Mouse (Mus musculus) MEL (cell line): ENCODE data around the gene Nectin2. TPM values are rescaled to one million over a fixed set of nuclear protein-coding genes. Genes with fewer than 3 reads are reported as not detected.

ENCODE experiments used
- DNase-seq: peaks from one replicate; pipeline ENCODE4 v3.0.0; 2011; ENCODE audit warnings: low read depth, low spot score
- H3K27ac ChIP-seq: 2 replicates; pipeline ENCODE4 v1.5.1; 2012; ENCODE audit warnings: low read depth, mild to moderate bottlenecking, control low read depth, low read length, moderate library complexity; ENCODE audit not compliant: control insufficient read depth
- H3K27me3 ChIP-seq, 2 experiments: fragments of 150-350 bp in 1 of 2; sonication (generic) in 1 of 2; 2 replicates each; pipeline ENCODE4 v1.6.1; 2012; ENCODE audit warnings: low read length in 2 of 2, mild to moderate bottlenecking in 2 of 2, improper control_type of control experiment in 1 of 2, moderate library complexity in 1 of 2; ENCODE audit not compliant: insufficient read depth in 2 of 2, control insufficient read depth in 1 of 2
- H3K36me3 ChIP-seq, 2 experiments: 2 replicates each; pipeline ENCODE4 v1.6.1; 2012 to 2014; ENCODE audit warnings: low read length in 2 of 2, improper control_type of control experiment in 1 of 2, inconsistent platforms in 1 of 2, mild to moderate bottlenecking in 1 of 2; ENCODE audit not compliant: insufficient read depth in 2 of 2, control insufficient read depth in 1 of 2
- H3K4me1 ChIP-seq, 2 experiments: fragments of 150-350 bp in 1 of 2; sonication (generic) in 1 of 2; 2 replicates each; pipeline ENCODE4 v1.6.1; 2012; ENCODE audit warnings: low read length in 2 of 2, improper control_type of control experiment in 1 of 2, mild to moderate bottlenecking in 1 of 2; ENCODE audit not compliant: insufficient read depth in 2 of 2, control insufficient read depth in 1 of 2
- H3K4me3 ChIP-seq, 2 experiments: fragments of 150-350 bp in 1 of 2; sonication (generic) in 1 of 2; 2 replicates each; pipeline ENCODE4 v1.5.1; 2012; ENCODE audit warnings: low read depth in 2 of 2, low read length in 2 of 2, mild to moderate bottlenecking in 2 of 2, moderate library complexity in 2 of 2, control low read depth in 1 of 2, improper control_type of control experiment in 1 of 2; ENCODE audit not compliant: control insufficient read depth in 1 of 2, insufficient read depth in 1 of 2
- H3K79me2 ChIP-seq: 2 replicates; pipeline ENCODE4 v1.6.1; 2012; ENCODE audit warnings: mild to moderate bottlenecking, low read length, moderate library complexity; ENCODE audit not compliant: control insufficient read depth, poor library complexity, insufficient read depth
- H3K9ac ChIP-seq: 2 replicates; pipeline ENCODE4 v1.6.1; 2012; ENCODE audit warnings: low read depth, mild to moderate bottlenecking, control low read depth, low read length, moderate library complexity; ENCODE audit not compliant: control insufficient read depth, poor library complexity, severe bottlenecking
- H3K9me3 ChIP-seq: fragments of 150-350 bp; sonication (generic); replicated peaks from 2 replicates; pipeline ENCODE4 v1.6.1; 2012; ENCODE audit warnings: mild to moderate bottlenecking, low read length, improper control_type of control experiment, moderate library complexity; ENCODE audit not compliant: insufficient read depth
- CHD1 ChIP-seq: IDR thresholded peaks from 2 replicates; pipeline ENCODE4 v1.6.1; 2012; ENCODE audit warnings: low read depth, mild to moderate bottlenecking, inconsistent platforms, low read length, improper control_type of control experiment
- CHD2 ChIP-seq: IDR thresholded peaks from 2 replicates; pipeline ENCODE4 v1.6.1; 2011; ENCODE audit warnings: low read length, improper control_type of control experiment
- CTCF ChIP-seq, 3 experiments: IDR thresholded peaks in 2 of 3; conservative IDR thresholded peaks in 1 of 3; 2 replicates each; pipeline ENCODE4 v1.5.1; 2011 to 2012; ENCODE audit warnings: low read length in 3 of 3, low read depth in 2 of 3, mild to moderate bottlenecking in 2 of 3, improper control_type of control experiment in 1 of 3, inconsistent platforms in 1 of 3, mixed read lengths in 1 of 3, moderate library complexity in 1 of 3; ENCODE audit not compliant: control insufficient read depth in 1 of 3, insufficient read depth in 1 of 3, poor library complexity in 1 of 3, severe bottlenecking in 1 of 3
- ELF1 ChIP-seq: IDR thresholded peaks from 2 replicates; pipeline ENCODE4 v1.6.1; 2014; ENCODE audit warnings: low read depth, mild to moderate bottlenecking, inconsistent platforms, low read length, improper control_type of control experiment, moderate library complexity
- EP300 ChIP-seq, 2 experiments: IDR thresholded peaks; 2 replicates each; pipeline ENCODE4 v1.6.1; 2011; ENCODE audit warnings: improper control_type of control experiment in 2 of 2, low read length in 2 of 2, low read depth in 1 of 2, mild to moderate bottlenecking in 1 of 2
- ETS1 ChIP-seq: IDR thresholded peaks from 2 replicates; pipeline ENCODE4 v1.6.1; 2012; ENCODE audit warnings: low read depth, mild to moderate bottlenecking, inconsistent platforms, low read length, improper control_type of control experiment, moderate library complexity
- GABPA ChIP-seq: IDR thresholded peaks from 2 replicates; pipeline ENCODE4 v1.6.1; 2012; ENCODE audit warnings: low read depth, mild to moderate bottlenecking, inconsistent platforms, low read length, improper control_type of control experiment, moderate library complexity
- GATA1 ChIP-seq: IDR thresholded peaks from 2 replicates; pipeline ENCODE4 v1.6.1; 2011; ENCODE audit warnings: low read depth, low read length, improper control_type of control experiment
- HCFC1 ChIP-seq: IDR thresholded peaks from 2 replicates; pipeline ENCODE4 v1.6.1; 2012; ENCODE audit warnings: low read depth, mild to moderate bottlenecking, inconsistent platforms, low read length, improper control_type of control experiment, moderate library complexity
- JUND ChIP-seq: IDR thresholded peaks from 2 replicates; pipeline ENCODE4 v1.6.1; 2011; ENCODE audit warnings: low read depth, mild to moderate bottlenecking, improper control_type of control experiment, low read length
- KAT2A ChIP-seq: conservative IDR thresholded peaks from 2 replicates; pipeline ENCODE4 v1.6.1; 2012; ENCODE audit warnings: low read depth, low read length, improper control_type of control experiment, inconsistent platforms
- MAFK ChIP-seq: IDR thresholded peaks from 2 replicates; pipeline ENCODE4 v1.6.1; 2011; ENCODE audit warnings: low read depth, mild to moderate bottlenecking, low read length, improper control_type of control experiment, borderline replicate concordance
- MAX ChIP-seq: IDR thresholded peaks from 2 replicates; pipeline ENCODE4 v1.6.1; 2011; ENCODE audit warnings: low read length, improper control_type of control experiment
- MXI1 ChIP-seq: IDR thresholded peaks from 2 replicates; pipeline ENCODE4 v1.6.1; 2011; ENCODE audit warnings: mild to moderate bottlenecking, low read depth, low read length, improper control_type of control experiment
- MYB ChIP-seq: IDR thresholded peaks from 2 replicates; pipeline ENCODE4 v1.6.1; 2011; ENCODE audit warnings: mild to moderate bottlenecking, low read depth, low read length, improper control_type of control experiment
- MYC ChIP-seq: IDR thresholded peaks from 2 replicates; pipeline ENCODE4 v1.6.1; 2011; ENCODE audit warnings: low read depth, mild to moderate bottlenecking, low read length, improper control_type of control experiment, moderate library complexity
- NELFE ChIP-seq: IDR thresholded peaks from 2 replicates; pipeline ENCODE4 v1.6.1; 2011; ENCODE audit warnings: low read depth, low read length, improper control_type of control experiment
- NRF1 ChIP-seq: IDR thresholded peaks from 2 replicates; pipeline ENCODE4 v1.6.1; 2014; ENCODE audit warnings: low read depth, mild to moderate bottlenecking, inconsistent platforms, low read length, improper control_type of control experiment, moderate library complexity; ENCODE audit not compliant: poor library complexity, insufficient read depth, severe bottlenecking
- POLR2A ChIP-seq, 2 experiments: IDR thresholded peaks; 2 replicates each; pipeline ENCODE4 v1.6.1; 2011 to 2012; ENCODE audit warnings: low read length in 2 of 2, mild to moderate bottlenecking in 2 of 2, control low read depth in 1 of 2, improper control_type of control experiment in 1 of 2, low read depth in 1 of 2, moderate library complexity in 1 of 2; ENCODE audit not compliant: control insufficient read depth in 1 of 2, insufficient read depth in 1 of 2, poor library complexity in 1 of 2
- POLR2AphosphoS5 ChIP-seq: IDR thresholded peaks from 2 replicates; pipeline ENCODE4 v1.6.1; 2012; ENCODE audit warnings: low read depth, borderline replicate concordance, mild to moderate bottlenecking, inconsistent platforms, low read length, moderate library complexity, mixed read lengths
- RAD21 ChIP-seq: IDR thresholded peaks from 2 replicates; pipeline ENCODE4 v1.6.1; 2011; ENCODE audit warnings: mild to moderate bottlenecking, low read depth, low read length, improper control_type of control experiment
- RCOR1 ChIP-seq: IDR thresholded peaks from 2 replicates; pipeline ENCODE4 v1.6.1; 2012; ENCODE audit warnings: low read depth, mild to moderate bottlenecking, inconsistent platforms, low read length, improper control_type of control experiment
- SIN3A ChIP-seq: IDR thresholded peaks from 2 replicates; pipeline ENCODE4 v1.6.1; 2012; ENCODE audit warnings: low read length, improper control_type of control experiment, inconsistent platforms
- SMC3 ChIP-seq: IDR thresholded peaks from 2 replicates; pipeline ENCODE4 v1.6.1; 2011; ENCODE audit warnings: low read depth, low read length, improper control_type of control experiment
- TAL1 ChIP-seq: IDR thresholded peaks from 2 replicates; pipeline ENCODE4 v1.6.1; 2012; ENCODE audit warnings: mild to moderate bottlenecking, inconsistent platforms, low read length, moderate library complexity, mixed read lengths
- TBP ChIP-seq: IDR thresholded peaks from 2 replicates; pipeline ENCODE4 v1.8.0; 2011; ENCODE audit warnings: low read depth, low read length, improper control_type of control experiment
- TCF12 ChIP-seq: IDR thresholded peaks from 2 replicates; pipeline ENCODE4 v1.6.1; 2014; ENCODE audit warnings: low read depth, mild to moderate bottlenecking, inconsistent platforms, low read length, improper control_type of control experiment, moderate library complexity
- UBTF ChIP-seq: IDR thresholded peaks from 2 replicates; pipeline ENCODE4 v1.6.1; 2012; ENCODE audit warnings: low read depth, mild to moderate bottlenecking, inconsistent platforms, low read length, improper control_type of control experiment, moderate library complexity, borderline replicate concordance; ENCODE audit not compliant: insufficient read depth
- USF1 ChIP-seq: IDR thresholded peaks from 2 replicates; pipeline ENCODE4 v1.6.1; 2014; ENCODE audit warnings: low read depth, mild to moderate bottlenecking, inconsistent platforms, low read length, improper control_type of control experiment, moderate library complexity
- USF2 ChIP-seq, 2 experiments: IDR thresholded peaks; 2 replicates each; pipeline ENCODE4 v1.6.1; 2011 to 2012; ENCODE audit warnings: improper control_type of control experiment in 2 of 2, low read length in 2 of 2, borderline replicate concordance in 1 of 2, inconsistent platforms in 1 of 2, low read depth in 1 of 2, mild to moderate bottlenecking in 1 of 2; ENCODE audit not compliant: insufficient read depth in 1 of 2
- ZNF384 ChIP-seq: IDR thresholded peaks from 2 replicates; pipeline ENCODE4 v1.6.1; 2012; ENCODE audit warnings: low read depth, mild to moderate bottlenecking, inconsistent platforms, low read length, improper control_type of control experiment
- polyA plus RNA-seq, 2 experiments: library from polyadenylated mRNA; stranded (reverse) in 1 of 2; unstranded in 1 of 2; fragments of >175 nt in 1 of 2; fragments of >200 nt in 1 of 2; gene quantifications; 2 replicates each; pipeline versions ENCODE4 v1.2.1 to v1.2.4; 2012; ENCODE audit warnings: low replicate concordance in 2 of 2, low read depth in 1 of 2; ENCODE audit not compliant: insufficient read length in 2 of 2, insufficient read depth in 1 of 2, missing spikeins in 1 of 2
- total RNA-seq: library from RNA; depleted of rRNA; stranded (reverse); fragments of 300-350 nt; gene quantifications from 2 replicates; pipeline ENCODE4 v1.2.3, GENCODE M21; 2012

Nectin2 gene
- total and polyA plus RNA-seq, 3 experiments, result 6.9 to 25.6 TPM; not detected in 1

DNA sequence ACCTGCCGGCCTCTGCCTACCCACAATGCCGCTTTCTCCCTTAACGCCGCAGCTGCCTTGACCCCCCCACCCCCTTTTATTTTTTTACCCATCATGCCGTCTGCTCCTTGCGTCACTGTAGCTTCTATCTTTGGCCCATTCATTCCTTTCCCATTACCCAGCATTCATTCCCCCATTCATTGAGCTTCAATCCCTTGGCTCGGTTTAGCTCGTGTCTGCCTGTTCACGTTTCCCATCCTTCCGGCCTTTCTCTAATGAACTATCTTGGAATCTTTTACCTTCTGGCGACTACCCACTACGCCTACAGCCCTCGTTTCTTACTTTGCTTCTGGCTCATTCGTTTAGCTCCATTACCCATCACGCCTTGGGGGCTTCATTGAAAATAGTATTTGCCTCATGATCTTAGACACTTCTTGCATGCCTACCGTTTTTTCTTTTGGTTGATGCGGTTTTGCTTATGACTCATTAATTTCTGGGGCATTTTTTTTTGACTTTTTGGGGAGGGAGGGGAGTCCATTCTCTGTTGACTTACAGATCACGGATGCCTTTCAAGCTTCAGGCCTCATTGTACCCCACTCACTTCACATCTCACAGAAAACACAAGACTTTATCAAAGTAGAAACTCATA, 34.1 kb downstream of the Nectin2 start (continued):
- TF ChIP-seq KAT2A, result no peak
- no peak for TF ChIP-seq RAD21
- peak; percentile 76; the same call in 1 of the 2 replicates for TF ChIP-seq CHD1
- TF ChIP-seq TBP, result peak; percentile 84
- TF ChIP-seq POLR2AphosphoS5, result no peak
- no peak for TF ChIP-seq CTCF (IDR thresholded peaks at IDR 0.05 in 2 of 3, conservative IDR thresholded peaks at IDR 0.05 in 1 of 3; ENCODE audit: control insufficient read depth in 1 of 3, insufficient read depth in 1 of 3, low read depth in 2 of 3, low read length in 3 of 3, poor library complexity in 1 of 3, severe bottlenecking in 1 of 3)
- no peak for TF ChIP-seq GABPA
- no peak; the same call in 1 of the 2 replicates for TF ChIP-seq GATA1
- peak; percentile 47 to 96; a peak in 2 of 4 replicates for TF ChIP-seq POLR2A (IDR thresholded peaks at IDR 0.05; ENCODE audit: control insufficient read depth in 1 of 2, insufficient read depth in 1 of 2, low read depth in 1 of 2, low read length in 2 of 2, poor library complexity in 1 of 2)
- TF ChIP-seq MYC, result no peak
- no peak for TF ChIP-seq MAFK
- peak; percentile 71; the same call in 1 of the 2 replicates for TF ChIP-seq ZNF384
- TF ChIP-seq JUND, result no peak
- peak; percentile 85 for TF ChIP-seq NELFE
- no peak for TF ChIP-seq MYB
- TF ChIP-seq ETS1, result peak; percentile 72
- no peak for TF ChIP-seq TAL1
- peak; percentile 83 for TF ChIP-seq HCFC1
- TF ChIP-seq CHD2, result no peak
- 0 out of 4 replicates have a peak, but pooled peaks of 1 of the 2 experiments have one; percentile 13 for TF ChIP-seq EP300 (IDR thresholded peaks at IDR 0.05; ENCODE audit: low read depth in 1 of 2, low read length in 2 of 2)
- TF ChIP-seq SMC3, result no peak

DNA sequence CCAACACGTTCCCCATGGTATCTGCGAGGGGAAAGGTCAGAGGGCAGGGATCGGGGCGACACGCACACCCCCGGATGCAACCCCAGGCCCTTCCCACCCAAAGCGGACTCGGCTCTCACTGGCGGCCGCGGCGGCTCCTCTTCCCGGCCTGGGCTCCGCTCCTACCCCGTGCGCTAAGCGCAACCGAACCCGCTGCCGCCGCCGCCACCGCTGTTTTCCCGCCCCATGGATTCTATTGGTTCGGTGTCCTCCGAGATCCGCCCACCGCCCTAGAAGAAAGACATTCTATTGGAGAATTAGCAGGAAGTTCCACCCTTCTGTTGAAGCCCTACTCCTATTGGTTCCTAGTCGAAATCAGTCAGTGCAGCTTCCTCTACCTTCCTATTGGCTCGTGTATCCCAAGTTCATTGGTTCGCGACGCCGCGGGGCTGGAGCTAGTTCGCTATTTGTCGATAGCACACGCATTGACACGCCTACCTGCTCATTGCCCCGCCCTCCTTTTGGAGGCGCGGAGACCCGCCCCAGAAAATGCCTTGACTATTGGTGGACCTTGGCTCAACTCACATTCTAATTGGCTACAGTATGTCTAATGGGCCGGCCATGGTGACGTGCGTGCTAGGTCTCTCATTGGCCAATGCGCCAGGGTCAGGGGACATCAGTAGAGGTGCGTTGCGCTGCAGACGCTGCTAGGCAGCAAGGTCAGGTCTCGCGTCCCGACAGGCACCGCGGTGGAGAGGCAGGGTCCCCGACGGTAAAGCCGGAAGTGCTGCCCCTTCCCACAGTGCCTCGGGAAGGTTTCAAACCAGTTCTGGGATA, 34.8 kb downstream of the Nectin2 start, which contains the start of gene Tomm40:
TSS of gene Tomm40 (minus strand) at position 200 of the 816 bp plus-strand sequence.
- peaks cover 20% of the 10 kb centered on the region for H3K79me2 ChIP-seq
- H3K27me3 ChIP-seq, result no peaks in the 10 kb centered on the region
- H3K27ac ChIP-seq, result peak within 1 kb of the TSS; percentile 99
- H3K4me3 ChIP-seq, result peak within 1 kb of the TSS; percentile 72 to 97
- H3K9me3 ChIP-seq, result no peaks in the 10 kb centered on the region
- H3K9ac ChIP-seq, result peak within 1 kb of the TSS; percentile 90
- peak; percentile 100 for DNase-seq
- peaks cover 3 to 14% of the 10 kb centered on the region in 2 experiments; a peak in 3 of 4 replicates for H3K36me3 ChIP-seq
- H3K4me1 ChIP-seq, result peaks cover 0 to 19% of the 10 kb centered on the region in 2 experiments; a peak in 2 of 4 replicates
- TF ChIP-seq RCOR1 (no peak), HCFC1 (peak; percentile 86), MXI1 (peak; percentile 79), CHD2 (peak; percentile 89), MAX (peak; percentile 72), CTCF (IDR thresholded peaks at IDR 0.05 in 2 of 3, conservative IDR thresholded peaks at IDR 0.05 in 1 of 3; ENCODE audit: control insufficient read depth in 1 of 3, insufficient read depth in 1 of 3, low read depth in 2 of 3, low read length in 3 of 3, poor library complexity in 1 of 3, severe bottlenecking in 1 of 3) (no peak), USF2 (IDR thresholded peaks at IDR 0.05; ENCODE audit: borderline replicate concordance in 1 of 2, insufficient read depth in 1 of 2, low read depth in 1 of 2, low read length in 2 of 2) (no peak), GATA1 (peak; percentile 35), ZNF384 (no peak), NRF1 (0 out of 2 replicates have a peak, but pooled peaks have one; percentile 44), TCF12 (0 out of 2 replicates have a peak, but pooled peaks have one; percentile 33), NELFE (peak; percentile 72), UBTF (no peak), USF1 (peak; percentile 54), ELF1 (peak; percentile 98), SIN3A (peak; percentile 69; the same call in 1 of the 2 replicates), GABPA (no peak), POLR2AphosphoS5 (no peak), MYB (no peak)
